Mouse (Mus musculus): ENCODE results near the gene Gm8068. TPM values are rescaled to one million over a fixed set of nuclear protein-coding genes. Genes with fewer than 3 reads are reported as not detected.

The Gm8068 gene
- not detected for polyA plus RNA-seq (2014; fragmentation: Illumina TruSeq; extraction: RNeasy Lipid Tissue Mini Kit (QIAGEN cat#74804); ENCODE audit: insufficient read depth, low read depth, low replicate concordance)

DNA sequence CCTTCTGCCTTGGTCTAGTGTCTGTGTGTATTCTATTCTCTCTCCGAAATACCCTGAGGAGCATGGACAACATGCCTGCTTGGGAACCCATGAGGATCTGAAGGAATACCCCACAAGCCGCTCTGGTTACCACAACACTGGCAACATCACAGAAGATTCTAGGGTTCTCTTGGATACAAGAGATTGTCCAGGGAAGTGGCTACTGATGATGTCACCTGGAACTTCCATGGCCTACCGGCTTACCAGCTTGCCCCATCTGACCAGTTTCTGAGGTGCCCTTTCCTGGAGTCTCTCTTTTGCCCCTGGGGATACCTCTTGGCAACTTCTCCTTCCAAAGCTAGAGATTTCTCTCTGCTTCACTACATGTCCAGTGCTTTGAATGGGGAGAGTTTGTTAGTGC, at the start of gene Gm8068:
TSS of gene Gm8068 (minus strand) at position 101 of the 400 bp plus-strand sequence.

DNA sequence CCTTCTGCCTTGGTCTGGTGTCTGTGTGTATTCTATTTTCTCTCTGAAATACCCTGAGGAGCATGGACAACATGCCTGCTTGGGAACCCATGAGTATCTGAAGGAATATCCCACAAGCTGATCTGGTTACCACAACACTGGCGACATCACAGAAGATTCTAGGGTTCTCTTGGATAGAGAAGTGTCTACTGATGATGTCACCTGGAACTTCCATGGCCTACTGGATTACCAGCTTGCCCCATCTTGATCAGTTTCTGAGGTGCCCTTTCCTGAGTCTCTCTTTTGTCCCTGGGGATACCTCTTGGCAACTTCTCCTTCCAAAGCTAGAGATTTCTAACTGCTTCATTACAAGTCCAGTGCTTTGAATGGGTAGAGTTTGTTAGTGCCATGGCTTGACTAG, 48.8 kb upstream of the Gm8068 start, which contains the start of gene Gm7929:
TSS of gene Gm7929 (minus strand) at position 101 of the 400 bp plus-strand sequence.

Other genes with a start within 250 kb of the Gm8068 start
- not detected for gene Gm7954, start 248.4 kb downstream of the Gm8068 start, polyA plus RNA-seq (2014; fragmentation: Illumina TruSeq; extraction: RNeasy Lipid Tissue Mini Kit (QIAGEN cat#74804); ENCODE audit: insufficient read depth, low read depth, low replicate concordance)
- not detected for gene Gm3486, start 212.4 kb downstream of the Gm8068 start, polyA plus RNA-seq (2014; fragmentation: Illumina TruSeq; extraction: RNeasy Lipid Tissue Mini Kit (QIAGEN cat#74804); ENCODE audit: insufficient read depth, low read depth, low replicate concordance)
- not detected for gene Gm7970, start 146.3 kb downstream of the Gm8068 start, polyA plus RNA-seq (2014; fragmentation: Illumina TruSeq; extraction: RNeasy Lipid Tissue Mini Kit (QIAGEN cat#74804); ENCODE audit: insufficient read depth, low read depth, low replicate concordance)
- not detected for gene 1700049E17Rik2, start 128.7 kb downstream of the Gm8068 start, polyA plus RNA-seq (2014; fragmentation: Illumina TruSeq; extraction: RNeasy Lipid Tissue Mini Kit (QIAGEN cat#74804); ENCODE audit: insufficient read depth, low read depth, low replicate concordance)
- not detected for gene Gm3072, start 77.3 kb downstream of the Gm8068 start, polyA plus RNA-seq (2014; fragmentation: Illumina TruSeq; extraction: RNeasy Lipid Tissue Mini Kit (QIAGEN cat#74804); ENCODE audit: insufficient read depth, low read depth, low replicate concordance)
- not detected for gene Gm3676, start 55.4 kb downstream of the Gm8068 start, polyA plus RNA-seq (2014; fragmentation: Illumina TruSeq; extraction: RNeasy Lipid Tissue Mini Kit (QIAGEN cat#74804); ENCODE audit: insufficient read depth, low read depth, low replicate concordance)
- gene Gm7929, start 48.7 kb upstream of the Gm8068 start, polyA plus RNA-seq (2014; fragmentation: Illumina TruSeq; extraction: RNeasy Lipid Tissue Mini Kit (QIAGEN cat#74804); ENCODE audit: insufficient read depth, low read depth, low replicate concordance) = not detected
- not detected for gene Gm47189, start 70.6 kb upstream of the Gm8068 start, polyA plus RNA-seq (2014; fragmentation: Illumina TruSeq; extraction: RNeasy Lipid Tissue Mini Kit (QIAGEN cat#74804); ENCODE audit: insufficient read depth, low read depth, low replicate concordance)
- gene Gm7980, start 205.4 kb upstream of the Gm8068 start, polyA plus RNA-seq (2014; fragmentation: Illumina TruSeq; extraction: RNeasy Lipid Tissue Mini Kit (QIAGEN cat#74804); ENCODE audit: insufficient read depth, low read depth, low replicate concordance) = not detected
- gene 1700049E17Rik1, start 223.1 kb upstream of the Gm8068 start, polyA plus RNA-seq (2014; fragmentation: Illumina TruSeq; extraction: RNeasy Lipid Tissue Mini Kit (QIAGEN cat#74804); ENCODE audit: insufficient read depth, low read depth, low replicate concordance) = not detected
- not detected for gene 1700024B05Rik, start 242.1 kb upstream of the Gm8068 start, polyA plus RNA-seq (2014; fragmentation: Illumina TruSeq; extraction: RNeasy Lipid Tissue Mini Kit (QIAGEN cat#74804); ENCODE audit: insufficient read depth, low read depth, low replicate concordance)

All from lung, adult 10 weeks (tissue).